22 mouse cellular contexts compared by ENCODE assay signal in genomic region chr11:19145991-19146390, GRCm38 (mm10).
A peak's percentile ranks its signal among the peaks of the same experiment; 100 is the strongest.
DNase-seq lines count a peak whose midpoint lies in the region; ATAC-seq and TF ChIP-seq lines count a peak whose summit lies in the region.
"Had no signal": no experiment of that assay in that cellular context is flagged by ENCODE, and none has a peak within 500 bp of the region (broad histone marks: within the 10 kb centered on the region; RNA-seq: fewer than 3 reads in every experiment).

No protein-coding gene starts in this region.

- H3K36me3 ChIP-seq in kidney, embryonic 14.5 days (ENCODE audit: control insufficient read depth, insufficient read depth, low read length), result no peaks in the 10 kb centered on the region
- H3K36me3 ChIP-seq in MEL (ENCODE audit: control insufficient read depth in 1 of 2, insufficient read depth in 2 of 2, low read length in 2 of 2), result peaks cover 0 to 36% of the 10 kb centered on the region in 2 experiments; a peak in 2 of 4 replicates
- H3K36me3 ChIP-seq: embryonic facial prominence, embryonic 12.5 days; embryonic facial prominence, embryonic 15.5 days; hindbrain, embryonic 12.5 days; hindbrain, embryonic 15.5 days had no signal

- no peak for ATAC-seq in kidney, embryonic 14.5 days (ENCODE audit: low FRiP score, low TSS enrichment)
- no peak for ATAC-seq in erythroid progenitor cell, adult 5-6 weeks (replicated peaks; ENCODE audit: low FRiP score, poor library complexity, severe bottlenecking)
- no peak for ATAC-seq in frontal cortex, adult (ENCODE audit: low TSS enrichment)
- ATAC-seq: activated CD4-positive, CD25-positive, alpha-beta regulatory T cell, adult 4 months; CD4-positive, CD25-positive, alpha-beta regulatory T cell, adult 4 months; forebrain, embryonic 13.5 days; forebrain, embryonic 16.5 days had no signal

- no peak overlapping the region for H3K4me2 ChIP-seq in kidney, embryonic 14.5 days (replicated peaks; ENCODE audit: low read depth, low read length)
- H3K4me2 ChIP-seq: embryonic facial prominence, embryonic 12.5 days; embryonic facial prominence, embryonic 15.5 days; forebrain, embryonic 13.5 days; heart, embryonic 11.5 days; hindbrain, embryonic 12.5 days; hindbrain, embryonic 15.5 days had no signal

- no peak overlapping the region for H3K4me3 ChIP-seq in kidney, embryonic 14.5 days (ENCODE audit: low read length)
- H3K4me3 ChIP-seq in MEL (ENCODE audit: control insufficient read depth in 1 of 2, insufficient read depth in 1 of 2, low read depth in 2 of 2, low read length in 2 of 2), result no peak overlapping the region
- H3K4me3 ChIP-seq: embryonic facial prominence, embryonic 12.5 days; embryonic facial prominence, embryonic 15.5 days; forebrain, embryonic 13.5 days; gastrocnemius, adult 2 months; hindbrain, embryonic 12.5 days; hindbrain, embryonic 15.5 days had no signal

- no peak for TF ChIP-seq POLR2A in MEL (IDR thresholded peaks at IDR 0.05; ENCODE audit: control insufficient read depth in 1 of 2, insufficient read depth in 1 of 2, low read depth in 1 of 2, low read length in 2 of 2, poor library complexity in 1 of 2)

- H3K27me3 ChIP-seq in kidney, embryonic 14.5 days (ENCODE audit: control insufficient read depth, insufficient read depth, low read length), result no peaks in the 10 kb centered on the region
- no peaks in the 10 kb centered on the region for H3K27me3 ChIP-seq in MEL (ENCODE audit: control insufficient read depth in 1 of 2, insufficient read depth in 2 of 2, low read length in 2 of 2)
- H3K27me3 ChIP-seq: embryonic facial prominence, embryonic 12.5 days; embryonic facial prominence, embryonic 15.5 days; forebrain, embryonic 13.5 days; hindbrain, embryonic 12.5 days; hindbrain, embryonic 15.5 days had no signal

- no peak overlapping the region for H3K27ac ChIP-seq in kidney, embryonic 14.5 days (ENCODE audit: low read depth, low read length)
- peak overlapping the region; percentile 96 for H3K27ac ChIP-seq in MEL (ENCODE audit: control insufficient read depth, low read depth, low read length)
- H3K27ac ChIP-seq: embryonic facial prominence, embryonic 12.5 days; embryonic facial prominence, embryonic 15.5 days; forebrain, embryonic 13.5 days; gastrocnemius, adult 2 months; hindbrain, embryonic 12.5 days; hindbrain, embryonic 15.5 days had no signal

- no peak for TF ChIP-seq RAD21 in MEL (IDR thresholded peaks at IDR 0.05; ENCODE audit: low read depth, low read length)

- no peaks in the 10 kb centered on the region for H3K9me3 ChIP-seq in kidney, embryonic 14.5 days (ENCODE audit: control insufficient read depth, low read length)
- no peaks in the 10 kb centered on the region for H3K9me3 ChIP-seq in MEL (replicated peaks; ENCODE audit: insufficient read depth, low read length)
- H3K9me3 ChIP-seq: embryonic facial prominence, embryonic 12.5 days; embryonic facial prominence, embryonic 15.5 days; forebrain, embryonic 13.5 days; hindbrain, embryonic 12.5 days; hindbrain, embryonic 15.5 days had no signal

- WGBS in kidney, embryonic 14.5 days, result 54% methylated on average over 3 of the region's 3 CpGs

- H3K4me1 ChIP-seq in kidney, embryonic 14.5 days (ENCODE audit: control insufficient read depth, insufficient read depth, low read length), result no peaks in the 10 kb centered on the region
- H3K4me1 ChIP-seq in MEL (ENCODE audit: control insufficient read depth in 1 of 2, insufficient read depth in 2 of 2, low read length in 2 of 2), result peaks cover 27% of the 10 kb centered on the region in 2 experiments
- H3K4me1 ChIP-seq: forebrain, embryonic 13.5 days; hindbrain, embryonic 15.5 days had no signal

- no peak overlapping the region for H3K9ac ChIP-seq in kidney, embryonic 14.5 days (ENCODE audit: low read depth, low read length)
- peak overlapping the region; percentile 27; the same call in 1 of the 2 replicates for H3K9ac ChIP-seq in MEL (ENCODE audit: control insufficient read depth, low read depth, low read length, poor library complexity, severe bottlenecking)
- H3K9ac ChIP-seq: embryonic facial prominence, embryonic 12.5 days; embryonic facial prominence, embryonic 15.5 days; forebrain, embryonic 13.5 days; hindbrain, embryonic 12.5 days; hindbrain, embryonic 15.5 days had no signal

- peak; percentile 35 for DNase-seq in kidney, adult 11 months
- peak; percentile 40 for DNase-seq in MEL (ENCODE audit: low read depth, low spot score)
- peak; percentile 43 for DNase-seq in kidney, adult 9 months
- DNase-seq in kidney, postnatal 14 days, result peak; percentile 51
- DNase-seq: adrenal gland, postnatal 36 days; cerebellum, adult 18-20 months; cerebellum, adult 9-11 months; cerebellum, postnatal 25 days; gastrocnemius, adult 2 months; gastrocnemius, postnatal 14 days had no signal

- no peaks in the 10 kb centered on the region for H3K79me2 ChIP-seq in MEL (ENCODE audit: control insufficient read depth, insufficient read depth, low read length, poor library complexity)

- TF ChIP-seq EP300 in MEL (IDR thresholded peaks at IDR 0.05; ENCODE audit: low read depth in 1 of 2, low read length in 2 of 2), result 0 out of 4 replicates have a peak, but pooled peaks of 1 of the 2 experiments have one; percentile 14

- no peak for TF ChIP-seq CTCF in MEL (IDR thresholded peaks at IDR 0.05 in 2 of 3, conservative IDR thresholded peaks at IDR 0.05 in 1 of 3; ENCODE audit: control insufficient read depth in 1 of 3, insufficient read depth in 1 of 3, low read depth in 2 of 3, low read length in 3 of 3, poor library complexity in 1 of 3, severe bottlenecking in 1 of 3)

TF ChIP-seq in MEL, 35 proteins besides CTCF, POLR2A, EP300 and RAD21:
- no peak for TF ChIP-seq ELF1 (IDR thresholded peaks at IDR 0.05; ENCODE audit: low read depth, low read length)
- TF ChIP-seq GABPA (IDR thresholded peaks at IDR 0.05; ENCODE audit: low read depth, low read length), result no peak
- 0 out of 2 replicates have a peak, but pooled peaks have one; percentile 15 for TF ChIP-seq SIN3A (IDR thresholded peaks at IDR 0.05; ENCODE audit: low read length)
- TF ChIP-seq MXI1 (IDR thresholded peaks at IDR 0.05; ENCODE audit: low read depth, low read length), result no peak
